Mouse (Mus musculus): ENCODE measurements around the gene Kntc1. TPM values are rescaled to one million over a fixed set of nuclear protein-coding genes. Genes with fewer than 3 reads are reported as not detected.
"Not testable (repeated sequence)": the region's sequence is repeated elsewhere in the genome, so short reads cannot be mapped to it uniquely, and the experiment has no call there.

The Kntc1 gene
- polyA plus RNA-seq (2015; fragmentation: Nextera tagmentation; extraction: Ambion mirVana): 16.2 and 18.2 TPM in 2 replicates

- peak; percentile 99 for DNase-seq (ENCODE audit: low spot score)
Measured at GRCm38 (mm10) chr5:123749065-123750064, at the start of gene Kntc1, which contains the start of gene Rsrc2. Gene Kntc1 (plus strand): TSS chr5:123749716. Gene Rsrc2 (minus strand): TSS chr5:123749414.

- no peak for DNase-seq (ENCODE audit: low spot score)
Measured at GRCm38 (mm10) chr5:123700625-123701024, 48.9 kb upstream of the Kntc1 start.

GRCm38 (mm10) chr5:123708598-123708997 is 40.9 kb upstream of the Kntc1 start:
- no peak for DNase-seq (ENCODE audit: low spot score)

GRCm38 (mm10) chr5:123709571-123709970 is 39.9 kb upstream of the Kntc1 start:
- DNase-seq (ENCODE audit: low spot score): no peak

- DNase-seq (ENCODE audit: low spot score): no peak
Measured at GRCm38 (mm10) chr5:123713782-123714181, 35.7 kb upstream of the Kntc1 start.

- DNase-seq (ENCODE audit: low spot score): no peak
Measured at GRCm38 (mm10) chr5:123714622-123715021, 34.9 kb upstream of the Kntc1 start.

GRCm38 (mm10) chr5:123720328-123721311 is 28.9 kb upstream of the Kntc1 start, which contains the start of gene Zcchc8:
Gene Zcchc8 (minus strand): TSS chr5:123721100.
- DNase-seq (ENCODE audit: low spot score): peak; percentile 98

- not testable (repeated sequence) for DNase-seq (ENCODE audit: low spot score)
Measured at GRCm38 (mm10) chr5:123723816-123724215, 25.7 kb upstream of the Kntc1 start.

- no peak for DNase-seq (ENCODE audit: low spot score)
Measured at GRCm38 (mm10) chr5:123730981-123731380, 18.5 kb upstream of the Kntc1 start.

- no peak for DNase-seq (ENCODE audit: low spot score)
Measured at GRCm38 (mm10) chr5:123744358-123744757, 5.2 kb upstream of the Kntc1 start.

GRCm38 (mm10) chr5:123746253-123746652 is 3.3 kb upstream of the Kntc1 start:
- DNase-seq (ENCODE audit: low spot score): no peak

GRCm38 (mm10) chr5:123747604-123748003 is 1.9 kb upstream of the Kntc1 start:
- no peak for DNase-seq (ENCODE audit: low spot score)

GRCm38 (mm10) chr5:123748339-123749064 is 1.0 kb upstream of the Kntc1 start:
- peak; percentile 29 for DNase-seq (ENCODE audit: low spot score)

GRCm38 (mm10) chr5:123765506-123765905 is 16.0 kb downstream of the Kntc1 start:
- DNase-seq (ENCODE audit: low spot score): peak; percentile 13

GRCm38 (mm10) chr5:123766455-123766854 is 16.9 kb downstream of the Kntc1 start:
- DNase-seq (ENCODE audit: low spot score): peak; percentile 21

- no peak for DNase-seq (ENCODE audit: low spot score)
Measured at GRCm38 (mm10) chr5:123773441-123773840, 23.9 kb downstream of the Kntc1 start.

GRCm38 (mm10) chr5:123780716-123781115 is 31.2 kb downstream of the Kntc1 start:
- DNase-seq (ENCODE audit: low spot score): peak; percentile 71

- peak; percentile 39 for DNase-seq (ENCODE audit: low spot score)
Measured at GRCm38 (mm10) chr5:123781864-123782263, 32.3 kb downstream of the Kntc1 start.

- peak; percentile 23 for DNase-seq (ENCODE audit: low spot score)
Measured at GRCm38 (mm10) chr5:123788976-123789375, 39.5 kb downstream of the Kntc1 start.

- no peak for DNase-seq (ENCODE audit: low spot score)
Measured at GRCm38 (mm10) chr5:123793081-123793480, 43.6 kb downstream of the Kntc1 start.

- DNase-seq (ENCODE audit: low spot score): no peak
Measured at GRCm38 (mm10) chr5:123806334-123806733, 56.8 kb downstream of the Kntc1 start.

Measured in thymus, postnatal 0 days (tissue).